Mouse (Mus musculus) megakaryocyte, embryonic 14.5 days (primary cell): ENCODE data around the gene Rapgef4. TPM values are rescaled to one million over a fixed set of nuclear protein-coding genes. Genes with fewer than 3 reads are reported as not detected.
A peak's percentile ranks its signal among the peaks of the same experiment; 100 is the strongest.

ENCODE experiments used
- H3K27me3 ChIP-seq: replicated peaks from 2 replicates; pipeline ENCODE3; 2012; ENCODE audit warnings: inconsistent platforms
- H3K36me3 ChIP-seq: replicated peaks from 2 replicates; pipeline ENCODE3; 2012; ENCODE audit warnings: low read length, inconsistent platforms, mixed read lengths
- H3K4me1 ChIP-seq: 2 replicates; pipeline ENCODE4 v1.6.1; 2012; ENCODE audit warnings: inconsistent platforms
- H3K4me3 ChIP-seq: replicated peaks from 2 replicates; pipeline ENCODE3; 2012; ENCODE audit warnings: moderate library complexity, mild to moderate bottlenecking, inconsistent platforms
- H3K9me3 ChIP-seq: 2 replicates; pipeline ENCODE4 v1.6.1; 2012; ENCODE audit warnings: inconsistent platforms
- FLI1 ChIP-seq: IDR thresholded peaks from 2 replicates; pipeline ENCODE4 v1.6.1; 2012; ENCODE audit warnings: low read length, inconsistent platforms, mixed read lengths
- GATA1 ChIP-seq: IDR thresholded peaks from 3 replicates; pipeline ENCODE4 v1.6.1; 2012; ENCODE audit warnings: mixed read lengths, low read length, inconsistent platforms, borderline replicate concordance
- polyA plus RNA-seq: library from polyadenylated mRNA; stranded (reverse); fragments of >175 nt; gene quantifications from 2 replicates; pipeline ENCODE4 v1.2.3, GENCODE M21; 2012; ENCODE audit warnings: low replicate concordance; ENCODE audit not compliant: insufficient read depth

Rapgef4 gene
- polyA plus RNA-seq, 1 experiment = not detected

- Histone ChIP-seq H3K4me3 (peak overlapping the region; percentile 94), H3K4me1 (peaks cover 42% of the 10 kb centered on the region), H3K36me3 (peaks cover 5% of the 10 kb centered on the region), H3K27me3 (peaks cover 7% of the 10 kb centered on the region), H3K9me3 (no peaks in the 10 kb centered on the region)
- TF ChIP-seq FLI1 = no peak
- no peak for TF ChIP-seq GATA1
These were observed 305.0 kb downstream of the Rapgef4 start for GRCm38 (mm10) chr2:72285888-72286661.

DNA sequence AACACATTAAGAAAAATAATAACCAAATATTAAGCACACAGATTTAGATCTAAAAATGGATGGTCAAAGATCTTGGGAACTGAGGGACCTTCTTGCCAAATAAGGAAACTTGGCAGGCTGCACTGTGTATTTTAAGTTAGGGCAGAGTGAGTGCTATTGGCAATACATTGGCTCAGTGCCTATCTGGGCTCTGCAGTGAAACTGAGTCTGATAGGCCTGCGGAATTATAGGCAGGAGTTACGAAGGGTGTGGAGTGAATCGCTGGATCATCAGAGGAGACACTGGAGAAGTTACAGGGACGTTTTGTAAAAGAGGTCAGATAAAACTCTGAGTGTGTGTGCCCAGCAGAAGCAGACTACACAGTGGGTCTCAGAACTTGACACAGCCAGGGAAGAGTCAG lies 306.1 kb downstream of the Rapgef4 start:
- H3K27me3 ChIP-seq = peaks cover 4% of the 10 kb centered on the region
- H3K9me3 ChIP-seq = no peaks in the 10 kb centered on the region
- H3K36me3 ChIP-seq = peaks cover 7% of the 10 kb centered on the region
- H3K4me3 ChIP-seq = peak overlapping the region; percentile 86
- H3K4me1 ChIP-seq = peaks cover 47% of the 10 kb centered on the region
- TF ChIP-seq GATA1 = no peak
- no peak for TF ChIP-seq FLI1

DNA sequence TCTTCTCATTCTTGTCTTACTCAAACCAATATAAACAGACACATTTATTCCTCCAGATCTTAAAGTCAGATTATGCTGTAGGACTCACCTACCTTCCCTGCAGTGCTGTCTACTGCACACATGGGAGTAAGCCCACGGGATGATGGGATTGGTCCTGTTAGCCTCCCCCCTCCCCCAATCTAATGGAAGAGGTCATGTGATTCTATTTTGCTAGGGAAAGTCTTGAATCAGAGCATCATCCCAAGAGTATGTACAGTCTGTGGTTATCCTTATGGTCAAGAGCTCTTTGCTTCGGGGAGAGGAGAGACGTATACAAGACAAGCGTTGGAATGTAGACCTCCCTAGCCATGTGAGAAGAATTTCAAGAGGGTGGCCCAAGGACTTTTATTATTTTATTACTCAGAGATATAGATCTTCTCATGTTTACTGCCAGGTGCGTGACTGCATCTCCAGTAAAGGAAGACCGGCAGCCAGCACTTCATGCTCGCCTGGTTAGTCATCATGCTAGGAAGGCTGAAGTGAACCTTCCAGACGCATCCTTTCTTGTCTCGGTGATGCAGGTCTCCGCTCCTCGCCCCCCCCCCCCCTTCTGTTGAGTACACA lies 308.0 kb downstream of the Rapgef4 start:
- TF ChIP-seq GATA1 (no peak), FLI1 (no peak)
- H3K4me1 ChIP-seq = peaks cover 52% of the 10 kb centered on the region
- no peaks in the 10 kb centered on the region for H3K27me3 ChIP-seq
- no peaks in the 10 kb centered on the region for H3K9me3 ChIP-seq
- peaks cover 12% of the 10 kb centered on the region for H3K36me3 ChIP-seq
- H3K4me3 ChIP-seq = no peak overlapping the region

GRCm38 (mm10) chr2:72291103-72291502 lies 310.1 kb downstream of the Rapgef4 start:
- H3K4me3 ChIP-seq = no peak overlapping the region
- H3K9me3 ChIP-seq = no peaks in the 10 kb centered on the region
- H3K4me1 ChIP-seq = peaks cover 41% of the 10 kb centered on the region
- H3K27me3 ChIP-seq = no peaks in the 10 kb centered on the region
- TF ChIP-seq FLI1 (no peak), GATA1 (no peak)
- peaks cover 24% of the 10 kb centered on the region for H3K36me3 ChIP-seq

GRCm38 (mm10) chr2:72292573-72292972 lies 311.5 kb downstream of the Rapgef4 start:
- TF ChIP-seq GATA1 = no peak
- TF ChIP-seq FLI1 = no peak
- Histone ChIP-seq H3K36me3 (peaks cover 35% of the 10 kb centered on the region), H3K4me3 (no peak overlapping the region), H3K27me3 (no peaks in the 10 kb centered on the region), H3K4me1 (peaks cover 35% of the 10 kb centered on the region), H3K9me3 (no peaks in the 10 kb centered on the region)

DNA sequence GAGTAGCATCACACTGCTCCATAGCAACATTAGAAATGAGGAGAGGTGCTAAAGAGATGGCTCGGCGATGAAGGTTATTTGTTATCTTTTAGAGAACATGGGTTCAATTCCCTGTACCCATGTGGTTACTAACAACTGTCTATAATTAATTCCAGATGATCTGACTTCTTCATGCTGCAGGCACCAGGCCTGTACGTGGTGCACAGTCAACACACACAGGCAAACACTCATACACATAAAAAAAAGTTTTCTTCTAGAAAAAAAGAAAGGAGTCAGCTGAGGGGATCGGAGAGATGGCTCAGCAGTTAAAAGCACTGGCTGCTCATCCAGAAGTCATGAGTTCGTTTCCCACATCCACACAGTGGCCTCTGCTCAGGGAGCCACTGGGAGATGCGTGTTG lies 314.0 kb downstream of the Rapgef4 start:
- TF ChIP-seq FLI1 (no peak), GATA1 (no peak)
- no peak overlapping the region for H3K4me3 ChIP-seq

DNA sequence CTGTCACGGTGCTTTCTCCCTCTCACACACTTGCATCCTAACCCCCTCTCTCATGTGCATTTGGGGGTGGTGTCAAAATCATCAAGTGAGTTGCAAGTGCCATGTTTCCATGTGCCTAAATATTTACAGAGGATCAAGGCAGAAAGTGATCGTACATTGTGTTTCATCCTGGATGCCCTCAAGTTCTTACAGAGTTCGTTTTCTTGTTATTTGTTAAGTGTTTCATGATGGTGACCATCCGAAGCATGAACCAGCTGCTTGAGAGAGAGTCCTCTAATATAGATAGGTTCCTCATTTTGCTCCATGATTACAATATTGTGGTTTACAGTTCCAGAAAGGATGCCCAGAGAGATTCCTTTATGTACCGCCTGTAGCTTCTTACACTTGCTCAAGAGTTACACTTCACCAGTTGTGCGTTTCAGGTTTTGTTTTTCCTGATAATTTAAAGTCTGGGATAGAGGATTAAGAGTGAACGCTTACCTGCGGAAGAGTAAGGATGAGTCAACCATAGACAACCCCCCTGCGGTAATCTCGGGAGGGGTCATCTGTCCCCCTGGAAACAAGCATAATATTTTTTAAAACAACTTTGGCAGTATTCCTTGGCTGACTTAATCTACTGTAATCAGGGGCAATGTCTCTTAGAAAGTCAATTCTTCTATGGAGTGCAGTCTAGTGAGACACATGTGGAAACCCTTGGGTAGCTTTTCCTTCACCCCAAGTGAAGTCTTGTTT lies 316.1 kb downstream of the Rapgef4 start:
- H3K36me3 ChIP-seq = peaks cover 70% of the 10 kb centered on the region

More for the DNA sequence above, 314.0 kb downstream of the Rapgef4 start:
- Histone ChIP-seq H3K9me3 (no peaks in the 10 kb centered on the region), H3K36me3 (peaks cover 54% of the 10 kb centered on the region), H3K27me3 (no peaks in the 10 kb centered on the region), H3K4me1 (peaks cover 19% of the 10 kb centered on the region)

DNA sequence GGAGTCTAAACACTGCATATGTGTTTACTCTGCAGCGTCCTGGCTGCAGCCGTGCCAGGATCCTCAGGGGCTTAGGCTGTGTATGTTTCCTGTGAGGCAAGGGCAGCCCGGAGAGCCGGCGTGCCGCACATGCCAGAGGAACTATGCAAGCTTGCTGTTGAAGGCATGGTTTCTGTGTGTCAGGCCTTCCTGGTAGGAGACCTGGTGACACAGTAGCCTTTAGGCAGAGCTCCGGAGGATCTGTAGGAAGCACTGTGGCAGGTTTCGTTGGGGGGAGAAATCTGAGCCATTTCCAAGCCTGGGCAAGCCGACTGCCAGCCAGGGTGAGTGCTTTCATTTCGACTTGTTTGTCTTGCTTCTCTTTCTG lies 316.7 kb downstream of the Rapgef4 start:
- peaks cover 10% of the 10 kb centered on the region for H3K4me1 ChIP-seq
- peaks cover 67% of the 10 kb centered on the region for H3K36me3 ChIP-seq
- H3K4me3 ChIP-seq = no peak overlapping the region
- TF ChIP-seq FLI1 (no peak), GATA1 (no peak)
- no peaks in the 10 kb centered on the region for H3K9me3 ChIP-seq
- no peaks in the 10 kb centered on the region for H3K27me3 ChIP-seq

More for the DNA sequence above, 316.1 kb downstream of the Rapgef4 start:
- no peaks in the 10 kb centered on the region for H3K9me3 ChIP-seq
- no peaks in the 10 kb centered on the region for H3K27me3 ChIP-seq
- TF ChIP-seq FLI1 (no peak), GATA1 (no peak)
- H3K4me1 ChIP-seq = peaks cover 16% of the 10 kb centered on the region
- H3K4me3 ChIP-seq = no peak overlapping the region

DNA sequence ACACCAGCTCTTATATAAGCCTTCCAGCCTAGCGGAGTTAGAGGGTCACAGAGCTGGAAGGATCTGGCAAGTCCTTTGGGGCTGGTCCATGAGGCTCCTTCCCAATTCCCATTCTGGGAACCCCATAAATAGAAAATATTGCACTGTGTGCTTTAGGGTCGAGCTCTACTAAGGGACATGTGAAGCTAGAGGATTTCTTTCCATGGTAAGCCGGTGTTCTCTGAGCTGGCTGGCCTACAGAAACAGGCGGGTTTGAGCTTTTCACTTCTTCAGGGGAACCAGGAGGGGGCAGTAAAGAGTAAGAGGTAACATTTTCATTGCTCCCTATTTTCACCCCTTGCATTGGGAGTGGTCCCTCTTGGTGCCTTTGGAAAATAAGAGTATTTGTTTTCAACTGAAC lies 317.4 kb downstream of the Rapgef4 start:
- H3K27me3 ChIP-seq = no peaks in the 10 kb centered on the region
- no peak for TF ChIP-seq GATA1
- no peak for TF ChIP-seq FLI1
- no peak overlapping the region for H3K4me3 ChIP-seq
- no peaks in the 10 kb centered on the region for H3K9me3 ChIP-seq
- H3K36me3 ChIP-seq = peaks cover 73% of the 10 kb centered on the region
- peaks cover 16% of the 10 kb centered on the region for H3K4me1 ChIP-seq
